Comparison of ENCODE assay signal across 18 mouse cellular contexts in genomic region chr10:7925481-7925880, GRCm38 (mm10). TPM values are rescaled to one million over a fixed set of nuclear protein-coding genes. Genes with fewer than 3 reads are reported as not detected.
DNase-seq lines count a peak whose midpoint lies in the region; ATAC-seq and TF ChIP-seq lines count a peak whose summit lies in the region.
"Had no signal": no experiment of that assay in that cellular context is flagged by ENCODE, and none has a peak within 500 bp of the region (broad histone marks: within the 10 kb centered on the region; RNA-seq: fewer than 3 reads in every experiment).

No protein-coding gene starts in this region.

- in situ Hi-C loops in ES-E14 (cut with MboI; ENCODE audit: low sequenced_read_pairs in 2 of 2, unreplicated experiment in 2 of 2): no loop called here

- TF ChIP-seq EP300 in lung, postnatal 0 days (IDR thresholded peaks at IDR 0.05): no peak

- no peaks in the 10 kb centered on the region for H3K4me1 ChIP-seq in lung, postnatal 0 days (ENCODE audit: insufficient read depth, low read depth, low read length)
- H3K4me1 ChIP-seq in ES-E14 (ENCODE audit: control insufficient read depth in 2 of 2, insufficient read depth in 2 of 2, low read length in 2 of 2, poor library complexity in 1 of 2): no peaks in the 10 kb centered on the region; a peak in 1 of 4 replicates
- no peaks in the 10 kb centered on the region for H3K4me1 ChIP-seq in embryonic facial prominence, embryonic 14.5 days (ENCODE audit: control insufficient read depth, insufficient read depth, low read length)
- H3K4me1 ChIP-seq: embryonic facial prominence, embryonic 12.5 days; forebrain, embryonic 12.5 days; hindbrain, embryonic 10.5 days had no signal

- no peak overlapping the region for H3K4me3 ChIP-seq in lung, postnatal 0 days (ENCODE audit: low read depth, low read length)
- peak overlapping the region; percentile 5 to 19; a peak in 2 of 4 replicates for H3K4me3 ChIP-seq in ES-E14 (ENCODE audit: insufficient read depth in 1 of 2, low read depth in 1 of 2, low read length in 2 of 2, poor library complexity in 1 of 2, severe bottlenecking in 1 of 2)
- H3K4me3 ChIP-seq in embryonic facial prominence, embryonic 14.5 days (ENCODE audit: low read depth, low read length): no peak overlapping the region
- H3K4me3 ChIP-seq: embryonic facial prominence, embryonic 12.5 days; forebrain, embryonic 12.5 days; heart, embryonic 12.5 days; hindbrain, embryonic 10.5 days had no signal

- WGBS in lung, postnatal 0 days: 59% methylated on average over 11 of the region's 11 CpGs
- WGBS in embryonic facial prominence, embryonic 14.5 days: 69% methylated on average over 11 of the region's 11 CpGs

- no peak for TF ChIP-seq CTCF in lung, postnatal 0 days (IDR thresholded peaks at IDR 0.05)

- H3K36me3 ChIP-seq in lung, postnatal 0 days (ENCODE audit: insufficient read depth, low read length): no peaks in the 10 kb centered on the region; the same call in 1 of the 2 replicates
- H3K36me3 ChIP-seq in ES-E14 (ENCODE audit: control insufficient read depth, insufficient read depth, low read length, poor library complexity, severe bottlenecking): peaks cover 3% of the 10 kb centered on the region
- peaks cover 26% of the 10 kb centered on the region for H3K36me3 ChIP-seq in embryonic facial prominence, embryonic 14.5 days (ENCODE audit: control insufficient read depth, insufficient read depth, low read length)

- H3K4me2 ChIP-seq in lung, postnatal 0 days (replicated peaks; ENCODE audit: low read depth, low read length): no peak overlapping the region
- H3K4me2 ChIP-seq in embryonic facial prominence, embryonic 14.5 days (ENCODE audit: low read depth, low read length): no peak overlapping the region
- H3K4me2 ChIP-seq: embryonic facial prominence, embryonic 12.5 days; forebrain, embryonic 12.5 days; heart, embryonic 12.5 days; hindbrain, embryonic 14.5 days had no signal

- H3K27ac ChIP-seq in lung, postnatal 0 days (ENCODE audit: low read length): no peak overlapping the region
- no peak overlapping the region for H3K27ac ChIP-seq in ES-E14 (ENCODE audit: insufficient read depth, low read depth, low read length, poor library complexity, severe bottlenecking)
- no peak overlapping the region for H3K27ac ChIP-seq in embryonic facial prominence, embryonic 14.5 days (replicated peaks; ENCODE audit: low read depth, low read length)
- H3K27ac ChIP-seq: embryonic facial prominence, embryonic 12.5 days; forebrain, embryonic 12.5 days; hindbrain, embryonic 10.5 days; hindbrain, embryonic 14.5 days had no signal

- H3K9ac ChIP-seq in lung, postnatal 0 days (replicated peaks; ENCODE audit: low read depth): no peak overlapping the region
- peak overlapping the region; percentile 31; the same call in 1 of the 2 replicates for H3K9ac ChIP-seq in ES-E14 (ENCODE audit: insufficient read depth, low read depth, low read length, poor library complexity, severe bottlenecking)
- no peak overlapping the region for H3K9ac ChIP-seq in embryonic facial prominence, embryonic 14.5 days (ENCODE audit: low read depth, low read length)
- H3K9ac ChIP-seq: embryonic facial prominence, embryonic 12.5 days; forebrain, embryonic 12.5 days; forebrain, postnatal 0 days; heart, embryonic 12.5 days; hindbrain, embryonic 14.5 days had no signal

- no peaks in the 10 kb centered on the region for H3K9me3 ChIP-seq in lung, postnatal 0 days (ENCODE audit: low read length)
- H3K9me3 ChIP-seq in ES-E14 (ENCODE audit: control insufficient read depth, insufficient read depth, low read depth, low read length): no peaks in the 10 kb centered on the region
- no peaks in the 10 kb centered on the region for H3K9me3 ChIP-seq in embryonic facial prominence, embryonic 14.5 days (ENCODE audit: control insufficient read depth, low read length)
- H3K9me3 ChIP-seq: embryonic facial prominence, embryonic 12.5 days; forebrain, embryonic 12.5 days; heart, embryonic 12.5 days; hindbrain, embryonic 10.5 days had no signal

- DNase-seq in frontal cortex, postnatal 14 days (ENCODE audit: low spot score in 2 of 2): no peak
- DNase-seq in lung, postnatal 0 days (ENCODE audit: low spot score): peak; percentile 14
- DNase-seq in lung, postnatal 14 days: no peak
- peak; percentile 12 for DNase-seq in ES-E14 (ENCODE audit: low read depth, low spot score)
- no peak for DNase-seq in embryonic facial prominence, embryonic 14.5 days (ENCODE audit: low spot score)
- no peak for DNase-seq in adipocyte (ENCODE audit: low spot score)
- DNase-seq: adrenal gland, postnatal 14 days; cerebellum, adult 2 months; cerebellum, postnatal 10 days; forebrain, postnatal 0 days; gastrocnemius, postnatal 10 days had no signal

- no peaks in the 10 kb centered on the region for H3K27me3 ChIP-seq in lung, postnatal 0 days (replicated peaks; ENCODE audit: insufficient read depth, low read length)
- no peaks in the 10 kb centered on the region for H3K27me3 ChIP-seq in embryonic facial prominence, embryonic 14.5 days (replicated peaks; ENCODE audit: control insufficient read depth, insufficient read depth, low read length)
- H3K27me3 ChIP-seq: embryonic facial prominence, embryonic 12.5 days; forebrain, embryonic 12.5 days; heart, embryonic 12.5 days had no signal

- 0 out of 2 replicates have a peak, but pooled peaks have one; percentile 17 for ATAC-seq in frontal cortex, adult (ENCODE audit: low TSS enrichment)
- ATAC-seq in lung, postnatal 0 days: peak; percentile 46; the same call in 1 of the 2 replicates
- 0 out of 2 replicates have a peak, but pooled peaks have one; percentile 6 for ATAC-seq in embryonic facial prominence, embryonic 14.5 days (ENCODE audit: low read depth)
- ATAC-seq: forebrain, postnatal 0 days; intestine, embryonic 16.5 days had no signal

TF ChIP-seq in ES-E14, 5 proteins besides CTCF, POLR2A, EP300 and RAD21:
- TF ChIP-seq CHD2 (IDR thresholded peaks at IDR 0.05; ENCODE audit: low read depth, low read length) (no peak), ZNF384 (IDR thresholded peaks at IDR 0.05; ENCODE audit: low read depth, low read length) (no peak), ZC3H11A (IDR thresholded peaks at IDR 0.05; ENCODE audit: borderline replicate concordance, low read depth, low read length) (no peak), MAFK (IDR thresholded peaks at IDR 0.05; ENCODE audit: insufficient read depth, low read depth, low read length) (no peak), HCFC1 (IDR thresholded peaks at IDR 0.05; ENCODE audit: borderline replicate concordance, insufficient read depth, low read length) (no peak)

RNA-seq across cellular contexts. Expression of gene Tab2, which starts 30.5 kb away (rescaled TPM):
- 16.8 and 18.7 TPM in 2 replicates for polyA plus RNA-seq in lung, postnatal 0 days (2015; fragmentation: Nextera tagmentation; extraction: Ambion mirVana)
- total RNA-seq in ES-E14 (2012; rRNA removed): 47.0 and 48.4 TPM in 2 replicates
- polyA plus RNA-seq in embryonic facial prominence, embryonic 14.5 days (2014; fragmentation: Nextera tagmentation; extraction: Ambion mirVana): 34.9 and 37.0 TPM in 2 replicates

Comparison
In these comparisons a context has a peak if more than half of its experiments do, and no peak if none do; other contexts are left out.
1. DNase-seq: peak in lung, postnatal 0 days (single experiment) and ES-E14 (single experiment); none in frontal cortex, postnatal 14 days (0 of 2), lung, postnatal 14 days (single experiment), embryonic facial prominence, embryonic 14.5 days (single experiment) and adipocyte (single experiment).
2. H3K4me3 ChIP-seq: peak in ES-E14 (2 of 2); none in lung, postnatal 0 days (single experiment) and embryonic facial prominence, embryonic 14.5 days (single experiment).
3. Peak in every context shown above with its lines, with median percentiles within 50 percentile points of each other: ATAC-seq.